Comparison of ENCODE assay signal across 31 mouse cellular contexts in genomic region chr1:164083046-164083445, GRCm38 (mm10). TPM values are rescaled to one million over a fixed set of nuclear protein-coding genes. Genes with fewer than 3 reads are reported as not detected.
DNase-seq lines count a peak whose midpoint lies in the region; ATAC-seq and TF ChIP-seq lines count a peak whose summit lies in the region.
"Had no signal": no experiment of that assay in that cellular context is flagged by ENCODE, and none has a peak within 500 bp of the region (broad histone marks: within the 10 kb centered on the region; RNA-seq: fewer than 3 reads in every experiment).

No protein-coding gene starts in this region.

- H3K27me3 ChIP-seq in hindbrain, embryonic 11.5 days (ENCODE audit: control insufficient read depth, insufficient read depth, low read length): no peaks in the 10 kb centered on the region
- no peaks in the 10 kb centered on the region for H3K27me3 ChIP-seq in stomach, postnatal 0 days (ENCODE audit: control insufficient read depth, insufficient read depth, low read length)
- H3K27me3 ChIP-seq: heart, embryonic 12.5 days; heart, embryonic 15.5 days had no signal

- no peaks in the 10 kb centered on the region for H3K36me3 ChIP-seq in hindbrain, embryonic 11.5 days (ENCODE audit: control insufficient read depth, insufficient read depth, low read length)
- no peaks in the 10 kb centered on the region for H3K36me3 ChIP-seq in stomach, postnatal 0 days (ENCODE audit: control insufficient read depth, insufficient read depth, low read length)
- H3K36me3 ChIP-seq: forebrain, embryonic 10.5 days; heart, embryonic 12.5 days; heart, embryonic 15.5 days; hindbrain, embryonic 10.5 days had no signal

- no peak for TF ChIP-seq EP300 in stomach, postnatal 0 days (optimal IDR thresholded peaks at IDR 0.05)

- 93% methylated on average over 4 of the region's 4 CpGs for WGBS in hindbrain, embryonic 11.5 days
- 90% methylated on average over 4 of the region's 4 CpGs for WGBS in stomach, postnatal 0 days

- H3K27ac ChIP-seq in hindbrain, embryonic 11.5 days (ENCODE audit: low read depth, low read length): no peak overlapping the region
- H3K27ac ChIP-seq in stomach, postnatal 0 days (replicated peaks): no peak overlapping the region
- H3K27ac ChIP-seq: forebrain, embryonic 10.5 days; gastrocnemius, adult 2 months; heart, embryonic 15.5 days; hindbrain, embryonic 10.5 days; hindbrain, embryonic 14.5 days; hindbrain, postnatal 0 days had no signal

- intact Hi-C loops in left cerebral cortex, postnatal 4 days (cut with DNase I): no loop called here

- H3K4me3 ChIP-seq in hindbrain, embryonic 11.5 days (ENCODE audit: low read depth, low read length): no peak overlapping the region
- no peak overlapping the region for H3K4me3 ChIP-seq in stomach, postnatal 0 days (ENCODE audit: low read depth, low read length)
- H3K4me3 ChIP-seq: forebrain, embryonic 10.5 days; gastrocnemius, adult 2 months; heart, embryonic 12.5 days; heart, embryonic 15.5 days; hindbrain, embryonic 10.5 days had no signal

- no peaks in the 10 kb centered on the region for H3K9me3 ChIP-seq in hindbrain, embryonic 11.5 days (ENCODE audit: control insufficient read depth, low read length)
- no peaks in the 10 kb centered on the region for H3K9me3 ChIP-seq in stomach, postnatal 0 days (ENCODE audit: control insufficient read depth, low read length)
- H3K9me3 ChIP-seq: forebrain, embryonic 10.5 days; heart, embryonic 12.5 days; heart, embryonic 15.5 days; hindbrain, embryonic 10.5 days had no signal

- H3K4me1 ChIP-seq in hindbrain, embryonic 11.5 days (replicated peaks; ENCODE audit: control insufficient read depth, insufficient read depth, low read length): no peaks in the 10 kb centered on the region
- no peaks in the 10 kb centered on the region for H3K4me1 ChIP-seq in stomach, postnatal 0 days (replicated peaks; ENCODE audit: control insufficient read depth, insufficient read depth)
- H3K4me1 ChIP-seq: forebrain, embryonic 10.5 days; heart, embryonic 12.5 days; heart, embryonic 15.5 days; hindbrain, embryonic 10.5 days had no signal

- no peak overlapping the region for H3K9ac ChIP-seq in hindbrain, embryonic 11.5 days (ENCODE audit: low read depth, low read length)
- no peak overlapping the region for H3K9ac ChIP-seq in stomach, postnatal 0 days (ENCODE audit: low read length)
- H3K9ac ChIP-seq: forebrain, postnatal 0 days; heart, embryonic 12.5 days; heart, embryonic 15.5 days; hindbrain, embryonic 14.5 days had no signal

- peak; percentile 50 for DNase-seq in CD4-positive, CD25-positive, alpha-beta regulatory T cell, adult 2 months (ENCODE audit: low read depth, low spot score)
- no peak for DNase-seq in hindbrain, embryonic 11.5 days (ENCODE audit: low spot score)
- no peak for DNase-seq in left cerebral cortex, postnatal 4 days
- no peak for DNase-seq in stomach, postnatal 0 days (ENCODE audit: low spot score)
- DNase-seq in right cerebral cortex, postnatal 36 days (ENCODE audit: low spot score in 2 of 2): no peak
- DNase-seq: adrenal gland, adult 8-10 months; adrenal gland, postnatal 25 days; cerebellum, adult 18-20 months; cerebellum, adult 9-11 months; cerebellum, postnatal 25 days; forebrain, postnatal 0 days; gastrocnemius, adult 2 months; gastrocnemius, postnatal 14 days; heart, adult 18-20 months; heart, postnatal 10 days; heart, postnatal 36 days had no signal

- ATAC-seq in activated CD4-positive, CD25-positive, alpha-beta regulatory T cell, adult 4 months: peak; percentile 16
- ATAC-seq in granulocyte monocyte progenitor cell, adult 5-6 weeks (replicated peaks; ENCODE audit: poor library complexity, severe bottlenecking): peak; percentile 45
- peak; percentile 42 for ATAC-seq in megakaryocyte progenitor cell, adult 5-6 weeks (replicated peaks; ENCODE audit: poor library complexity)
- ATAC-seq in hindbrain, embryonic 11.5 days (ENCODE audit: low FRiP score): no peak
- no peak for ATAC-seq in stomach, postnatal 0 days (ENCODE audit: low FRiP score, low TSS enrichment)
- ATAC-seq: forebrain, embryonic 14.5 days; forebrain, postnatal 0 days; hindbrain, postnatal 0 days had no signal

- no peak overlapping the region for H3K4me2 ChIP-seq in hindbrain, embryonic 11.5 days (replicated peaks; ENCODE audit: low read depth, low read length)
- H3K4me2 ChIP-seq in stomach, postnatal 0 days (replicated peaks; ENCODE audit: low read depth): no peak overlapping the region
- H3K4me2 ChIP-seq: heart, embryonic 12.5 days; heart, embryonic 15.5 days; hindbrain, embryonic 14.5 days had no signal

- TF ChIP-seq CTCF in stomach, postnatal 0 days (IDR thresholded peaks at IDR 0.05; ENCODE audit: low read depth): no peak

RNA-seq across cellular contexts. Expression of gene Sell, which starts 21.3 kb away (rescaled TPM):
- 100 to 1,000 TPM; 486 to 518 TPM for polyA plus RNA-seq in activated CD4-positive, CD25-positive, alpha-beta regulatory T cell, adult 4 months (2017; shearing (Covaris generic))
- 242 and 318 TPM in 2 replicates for total RNA-seq in granulocyte monocyte progenitor cell, adult 5-6 weeks (2014; fragmentation: Nextera tagmentation)
- total RNA-seq in granulocyte monocyte progenitor cell, adult 5-6 weeks (2017): 272 and 305 TPM in 2 replicates
- 371 and 392 TPM in 2 replicates for total RNA-seq in megakaryocyte progenitor cell, adult 5-6 weeks (2015)
- total RNA-seq in megakaryocyte progenitor cell, adult 5-6 weeks (2017): 234 and 258 TPM in 2 replicates
- not detected in 2 replicates for polyA plus RNA-seq in hindbrain, embryonic 11.5 days (2014; fragmentation: Nextera tagmentation; extraction: Ambion mirVana)
- under 1 TPM in 1 of 2 experiments, not detected in 1; 0.20 TPM for total RNA-seq in left cerebral cortex, postnatal 4 days (2021)
- 0.08 and 0.21 TPM in 2 replicates for polyA plus RNA-seq in stomach, postnatal 0 days (2015; fragmentation: Nextera tagmentation; extraction: Ambion mirVana)
- total RNA-seq: MEL had no signal
- polyA plus RNA-seq: forebrain, embryonic 10.5 days; heart, embryonic 12.5 days; hindbrain, embryonic 14.5 days had no signal

RNA-seq across cellular contexts. Expression of gene Selp, which starts 32.0 kb away (rescaled TPM):
- 1 to 10 TPM; 1.9 to 4.3 TPM for polyA plus RNA-seq in activated CD4-positive, CD25-positive, alpha-beta regulatory T cell, adult 4 months (2017; shearing (Covaris generic))
- 2.2 and 3.7 TPM in 2 replicates for total RNA-seq in granulocyte monocyte progenitor cell, adult 5-6 weeks (2014; fragmentation: Nextera tagmentation)
- 0.60 and 1.5 TPM in 2 replicates for total RNA-seq in granulocyte monocyte progenitor cell, adult 5-6 weeks (2017)
- 3.3 and 7.6 TPM in 2 replicates for total RNA-seq in megakaryocyte progenitor cell, adult 5-6 weeks (2015)
- 0.68 and 2.0 TPM in 2 replicates for total RNA-seq in megakaryocyte progenitor cell, adult 5-6 weeks (2017)
- 0.06 TPM in 1 of 2 replicates, not detected in the other for polyA plus RNA-seq in hindbrain, embryonic 11.5 days (2014; fragmentation: Nextera tagmentation; extraction: Ambion mirVana)
- total RNA-seq in left cerebral cortex, postnatal 4 days (2021): under 1 TPM in 1 of 2 experiments, not detected in 1; 0.14 TPM
- polyA plus RNA-seq in stomach, postnatal 0 days (2015; fragmentation: Nextera tagmentation; extraction: Ambion mirVana): 0.41 and 0.62 TPM in 2 replicates
- total RNA-seq: forebrain, postnatal 0 days; hindbrain, postnatal 0 days; MEL had no signal
- polyA plus RNA-seq: embryonic facial prominence, embryonic 11.5 days; forebrain, embryonic 10.5 days; forebrain, embryonic 14.5 days; forebrain, postnatal 0 days; frontal cortex, adult 2 months; heart, embryonic 12.5 days; hindbrain, embryonic 10.5 days; hindbrain, embryonic 14.5 days had no signal

RNA-seq across cellular contexts. Expression of gene Sele, which starts 35.0 kb away (rescaled TPM):
- polyA plus RNA-seq in activated CD4-positive, CD25-positive, alpha-beta regulatory T cell, adult 4 months (2017; shearing (Covaris generic)): not detected
- total RNA-seq in granulocyte monocyte progenitor cell, adult 5-6 weeks (2014; fragmentation: Nextera tagmentation): not detected in 2 replicates
- total RNA-seq in granulocyte monocyte progenitor cell, adult 5-6 weeks (2017): 0.05 TPM in 1 of 2 replicates, not detected in the other
- not detected in 2 replicates for total RNA-seq in megakaryocyte progenitor cell, adult 5-6 weeks (2015)
- total RNA-seq in megakaryocyte progenitor cell, adult 5-6 weeks (2017): 0.07 and 0.12 TPM in 2 replicates
- not detected in 2 replicates for polyA plus RNA-seq in hindbrain, embryonic 11.5 days (2014; fragmentation: Nextera tagmentation; extraction: Ambion mirVana)
- total RNA-seq in left cerebral cortex, postnatal 4 days (2021): not detected
- polyA plus RNA-seq in stomach, postnatal 0 days (2015; fragmentation: Nextera tagmentation; extraction: Ambion mirVana): 0.04 TPM in 2 replicates
- total RNA-seq: forebrain, postnatal 0 days; gastrocnemius, adult 2 months; gastrocnemius, postnatal 14 days; hindbrain, postnatal 0 days; MEL had no signal
- polyA plus RNA-seq: cortical plate, adult 2 months; embryonic facial prominence, embryonic 11.5 days; forebrain, embryonic 10.5 days; forebrain, embryonic 14.5 days; forebrain, postnatal 0 days; frontal cortex, adult 2 months; hindbrain, embryonic 10.5 days; hindbrain, embryonic 14.5 days; hindbrain, postnatal 0 days; intestine, embryonic 14.5 days had no signal

Comparison
In these comparisons a context has a peak if more than half of its experiments do, and no peak if none do; other contexts are left out.
1. ATAC-seq: peak in activated CD4-positive, CD25-positive, alpha-beta regulatory T cell, adult 4 months (single experiment), granulocyte monocyte progenitor cell, adult 5-6 weeks (single experiment) and megakaryocyte progenitor cell, adult 5-6 weeks (single experiment); none in hindbrain, embryonic 11.5 days (single experiment) and stomach, postnatal 0 days (single experiment).
2. RNA of gene Sell, which starts 21.3 kb away (total RNA-seq): 234 to 392 TPM in megakaryocyte progenitor cell, adult 5-6 weeks and 242 to 318 TPM in granulocyte monocyte progenitor cell, adult 5-6 weeks; 0.20 TPM in left cerebral cortex, postnatal 4 days; every median in the first group is over 100 times any median in the second.